Mouse (Mus musculus) adrenal gland, adult 2 months (tissue): ENCODE measurements around the gene Pold3. TPM values are rescaled to one million over a fixed set of nuclear protein-coding genes. Genes with fewer than 3 reads are reported as not detected.
A peak's percentile ranks its signal among the peaks of the same experiment; 100 is the strongest.

Source experiments
- DNase-seq: peaks from one replicate; pipeline ENCODE4 v3.0.0; 2021
- long read RNA-seq: library from polyadenylated mRNA; stranded (forward); transcript quantifications from one replicate; pipeline ENCODE4 v2.0.0, GENCODE M21; 2021
- polyA plus RNA-seq: library from polyadenylated mRNA; depleted of rRNA; stranded (reverse); fragments of >200 nt; gene quantifications from 2 replicates; pipeline ENCODE4 v1.2.3, GENCODE M21; 2012; rRNA removed
- total RNA-seq, 2 experiments: library from RNA; stranded (reverse); gene quantifications; 2 replicates each; pipeline ENCODE4 v1.2.3; 2021

Gene Pold3
- 10 to 100 TPM; 22.4 to 23.3 TPM for total RNA-seq
- polyA plus RNA-seq, result 2.4 and 4.1 TPM in 2 replicates
- long read RNA-seq, transcript Pold3-201 (12 exons, 3,069 nt), result major isoform, 6 of 8 reads
- long read RNA-seq, partial matches to known transcripts, result 0 of 8 reads
- long read RNA-seq, other reads (novel, unspliced or antisense), result 2 of 8 reads

DNA sequence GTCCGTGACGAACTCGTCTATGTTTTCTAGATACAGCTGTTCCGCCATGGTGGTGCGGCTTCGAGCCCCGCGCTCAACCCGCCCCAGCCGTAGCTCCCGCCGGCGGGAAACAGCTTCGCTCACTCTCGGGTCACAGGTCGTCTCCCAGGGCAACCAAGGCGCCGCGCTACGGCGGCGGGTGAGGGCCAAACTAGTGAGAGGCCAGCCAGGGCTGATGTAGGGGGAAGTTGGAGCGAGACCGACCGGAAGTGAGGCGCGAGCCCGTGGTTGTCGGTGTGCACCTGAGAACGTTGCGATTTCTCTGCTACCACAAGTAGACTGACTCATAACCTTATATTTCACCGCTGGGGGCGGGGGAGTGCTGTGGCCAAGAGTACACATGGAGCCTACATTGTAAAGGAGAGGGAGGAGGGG, at the start of gene Pold3:
Pold3 (minus strand) TSS at position 190 of the 414 bp plus-strand sequence.
- DNase-seq, result peak; percentile 100

DNA sequence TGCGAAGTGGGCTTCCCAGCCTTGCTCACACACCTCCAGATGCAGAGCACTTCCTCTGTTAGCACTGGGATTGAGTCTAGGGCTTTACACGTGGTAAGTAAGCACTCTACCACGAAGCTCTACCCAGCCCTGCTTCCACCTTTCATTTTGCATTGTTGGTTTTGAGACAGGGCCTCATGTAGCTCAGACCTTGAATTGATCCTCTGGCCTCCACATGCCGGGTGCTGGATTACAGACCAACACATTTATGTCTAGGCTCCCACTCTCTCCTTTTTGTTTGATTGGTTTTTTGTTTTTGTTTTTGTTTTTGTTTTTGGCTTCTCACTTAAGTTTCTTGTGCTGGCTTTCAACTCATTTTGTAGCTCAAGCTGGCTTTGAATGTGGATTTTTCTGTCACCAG, 49.4 kb upstream of the Pold3 start:
- DNase-seq, result no peak

DNA sequence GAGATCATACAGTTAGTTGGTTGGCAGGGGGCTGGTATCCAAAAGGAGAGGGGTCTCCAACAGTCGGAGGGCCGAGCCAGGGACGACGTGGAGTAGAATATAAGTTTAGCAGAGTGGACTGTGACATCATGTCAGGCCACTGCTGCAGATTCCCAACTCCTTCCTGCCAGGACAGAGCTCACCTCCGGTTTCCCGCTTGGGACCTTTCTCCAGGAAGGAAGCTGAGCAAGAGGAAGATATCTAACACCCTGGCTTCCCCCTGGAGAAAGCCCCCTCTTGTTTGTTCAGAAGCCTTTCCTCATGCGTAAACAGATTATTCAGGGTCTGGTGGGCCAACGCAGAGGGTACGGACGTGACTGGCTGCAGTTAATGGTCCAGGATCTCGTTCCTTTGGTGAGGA, 47.3 kb upstream of the Pold3 start:
- DNase-seq, result no peak

DNA sequence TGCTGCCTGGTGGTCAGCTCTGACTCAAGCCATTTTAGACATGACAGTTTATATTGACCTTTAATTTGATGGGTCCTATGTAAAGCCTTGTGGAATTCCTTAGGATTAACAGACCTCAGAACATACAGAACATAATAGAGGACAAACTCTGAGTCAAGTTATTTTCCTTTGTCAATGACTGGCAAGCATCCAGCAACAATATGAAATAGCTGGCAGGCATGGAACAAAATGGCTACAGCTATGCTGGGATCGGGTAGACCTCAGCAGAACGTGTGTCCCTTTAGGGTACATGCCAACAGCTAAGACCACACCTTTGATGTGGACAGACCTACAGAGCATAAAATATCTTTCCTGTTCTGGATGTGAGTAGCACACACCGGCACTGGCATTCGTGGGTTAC, 42.1 kb upstream of the Pold3 start:
- DNase-seq, result no peak

DNA sequence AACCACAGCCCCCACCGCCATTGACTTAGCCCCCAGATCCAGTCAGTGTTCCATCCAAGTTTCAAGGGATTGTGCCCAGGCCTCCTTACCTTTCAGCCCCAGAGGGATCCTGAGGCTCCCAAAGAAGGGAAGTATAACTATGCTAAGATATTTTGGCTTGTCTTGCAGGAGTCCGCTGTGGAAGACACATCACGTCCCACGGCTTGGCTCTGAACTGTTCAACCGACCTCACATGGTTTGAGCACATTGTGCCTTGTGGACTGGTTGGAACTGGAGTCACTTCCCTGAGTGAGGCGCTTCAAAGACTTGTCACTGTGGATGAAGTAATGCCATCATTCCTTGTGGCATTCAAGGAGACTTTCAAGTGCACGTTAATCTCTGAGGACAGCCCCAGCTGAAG, 38.6 kb upstream of the Pold3 start:
- DNase-seq, result peak; percentile 36

DNA sequence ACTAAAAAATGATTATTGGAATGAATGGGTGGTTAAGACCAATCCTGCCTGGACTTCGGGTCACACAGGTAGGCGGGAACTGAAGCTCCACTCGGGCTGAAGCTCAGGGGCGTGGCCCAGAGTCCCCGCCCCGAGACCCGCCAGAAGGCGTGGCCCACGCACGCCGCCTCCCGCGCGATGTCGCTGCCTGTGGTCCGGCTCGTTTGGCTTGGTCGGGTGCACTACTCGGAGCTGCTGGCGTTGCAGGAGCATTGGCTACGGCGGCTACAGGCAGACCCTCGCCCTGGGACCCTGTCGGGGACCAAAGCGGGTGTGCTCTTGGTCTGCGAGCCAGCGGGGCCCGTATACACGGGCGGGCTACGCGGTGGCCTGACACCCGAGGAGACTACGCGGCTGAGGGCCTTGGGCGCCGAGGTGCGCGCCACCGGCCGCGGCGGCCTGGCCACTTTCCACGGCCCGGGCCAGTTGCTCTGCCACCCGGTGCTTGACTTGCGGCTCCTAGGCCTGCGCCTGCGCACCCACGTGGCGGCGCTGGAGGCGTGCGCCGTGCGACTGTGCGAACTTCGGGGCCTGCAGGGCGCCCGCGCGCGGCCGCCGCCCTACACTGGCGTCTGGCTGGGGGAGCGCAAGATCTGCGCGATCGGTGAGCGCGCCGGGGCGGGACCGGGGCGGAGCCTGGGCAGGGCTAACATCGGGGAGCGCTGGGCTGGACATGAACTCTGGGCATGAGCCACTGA, 37.9 kb upstream of the Pold3 start, which contains the start of gene Lipt2:
Lipt2 (plus strand) TSS at position 173 of the 737 bp plus-strand sequence.
- DNase-seq, result peak; percentile 99

DNA sequence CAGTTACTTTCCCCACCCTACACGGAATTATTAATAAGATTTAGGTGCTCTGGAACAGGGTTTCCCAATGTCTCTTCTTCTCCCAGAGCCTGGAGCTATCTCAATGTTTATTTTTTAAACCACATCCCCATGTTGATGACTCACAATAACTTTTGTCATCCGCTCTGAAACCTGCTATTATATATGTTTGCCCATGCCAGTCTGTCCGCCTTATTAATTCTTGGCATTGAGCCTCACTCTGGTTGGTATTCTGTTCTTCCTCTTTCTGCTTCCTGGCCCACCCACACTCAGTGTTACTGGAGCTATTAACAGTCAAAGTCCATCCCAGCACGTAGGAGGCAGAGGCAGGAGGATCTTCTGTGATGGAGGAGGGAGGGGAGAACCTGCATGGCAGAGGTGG, 36.3 kb upstream of the Pold3 start:
- DNase-seq, result no peak

DNA sequence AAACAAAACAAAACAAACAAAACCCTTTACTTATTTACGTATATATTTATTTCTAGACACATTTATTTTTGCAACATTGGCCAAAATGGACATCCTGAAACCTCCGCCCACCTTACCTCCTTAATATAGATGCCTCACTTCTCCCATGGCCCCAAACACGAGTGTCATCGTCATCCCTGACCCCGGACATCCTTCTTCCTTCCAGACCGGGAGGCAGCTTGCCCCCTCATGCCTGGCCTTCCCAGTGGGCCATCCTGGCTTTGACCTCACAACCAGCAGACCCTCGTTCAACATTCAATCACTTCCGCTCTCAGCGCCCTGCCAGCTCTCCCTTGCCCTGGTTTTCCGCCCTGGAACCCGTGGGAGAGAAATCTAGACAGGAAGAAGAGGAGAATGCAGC, 29.3 kb upstream of the Pold3 start:
- DNase-seq, result peak; percentile 23

DNA sequence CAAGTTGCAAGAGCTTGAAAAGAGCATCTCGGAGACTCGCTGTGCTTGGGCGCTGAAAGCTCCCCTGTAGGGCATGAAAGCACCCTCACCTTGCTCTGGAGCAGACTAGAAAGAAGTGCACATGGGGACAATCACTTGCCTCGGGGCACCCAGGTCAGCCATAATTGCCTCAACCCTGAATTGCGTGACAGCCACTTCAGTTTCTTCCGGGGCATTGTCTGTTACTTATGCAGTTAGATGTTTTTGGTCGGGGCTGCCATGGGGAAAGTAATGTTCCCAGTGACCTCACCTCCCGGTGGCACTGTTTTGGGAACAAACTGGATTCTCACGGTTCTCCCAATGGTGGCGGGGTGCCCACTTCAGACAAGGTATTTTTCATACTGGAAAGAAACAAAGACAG, 28.7 kb upstream of the Pold3 start:
- DNase-seq, result no peak

DNA sequence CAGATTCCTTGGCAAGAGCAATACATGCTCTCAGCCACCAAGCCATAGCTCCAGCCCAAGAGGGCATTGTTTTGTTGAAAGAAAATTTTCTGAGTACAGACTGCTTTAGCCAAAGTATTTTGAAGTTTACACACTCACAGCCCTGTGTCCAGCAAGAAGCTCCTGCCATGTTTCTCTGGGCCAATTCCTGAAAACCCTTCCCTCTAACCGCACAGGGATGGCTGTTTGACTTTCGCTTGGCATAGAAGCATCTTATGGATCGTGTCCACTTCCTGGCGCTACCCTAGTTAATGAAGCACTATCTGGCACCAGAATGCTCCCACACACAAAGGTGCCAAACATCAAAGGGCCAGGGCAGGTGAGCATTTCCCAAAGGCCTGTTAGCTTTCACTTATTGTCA, 27.2 kb upstream of the Pold3 start:
- no peak for DNase-seq

DNA sequence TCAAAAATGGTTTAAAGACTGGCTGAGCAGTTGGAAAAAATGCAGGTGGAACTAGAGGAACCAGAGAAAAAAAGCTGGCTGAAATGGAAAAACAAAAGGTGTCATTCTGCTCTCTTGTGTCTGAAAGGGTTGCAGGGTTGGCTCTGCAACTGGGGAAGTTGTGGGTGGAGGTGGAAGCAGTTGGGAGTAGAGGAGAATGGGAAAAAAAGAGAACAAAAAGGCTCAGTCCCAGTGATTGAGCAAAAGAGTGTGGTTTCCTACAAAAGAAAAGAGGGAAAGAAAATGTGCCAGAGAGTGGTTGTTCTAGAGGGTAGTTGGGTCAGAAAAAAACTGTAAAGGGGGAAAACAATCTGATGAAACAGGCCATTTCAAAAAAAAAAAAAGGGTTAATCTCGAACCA, 19.2 kb upstream of the Pold3 start:
- no peak for DNase-seq

DNA sequence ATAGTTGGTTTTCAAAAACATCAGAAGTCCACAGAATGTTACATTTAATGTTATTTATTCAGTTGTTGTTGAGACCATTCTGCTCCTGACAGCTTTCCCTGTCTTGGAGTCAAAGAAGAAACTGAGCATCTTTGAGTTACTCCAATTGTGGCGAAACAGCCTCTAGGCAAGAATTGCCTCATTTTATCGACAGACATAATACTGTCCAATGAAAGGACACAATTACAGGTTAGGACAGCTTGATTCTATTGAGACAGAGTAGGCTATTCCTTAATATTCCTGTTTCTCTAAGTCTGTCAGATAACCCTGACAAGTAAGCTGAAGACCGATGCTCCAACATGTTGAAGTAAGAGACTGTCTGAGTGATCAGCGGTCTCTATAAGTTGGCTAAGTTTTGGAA, 16.7 kb upstream of the Pold3 start:
- no peak for DNase-seq

DNA sequence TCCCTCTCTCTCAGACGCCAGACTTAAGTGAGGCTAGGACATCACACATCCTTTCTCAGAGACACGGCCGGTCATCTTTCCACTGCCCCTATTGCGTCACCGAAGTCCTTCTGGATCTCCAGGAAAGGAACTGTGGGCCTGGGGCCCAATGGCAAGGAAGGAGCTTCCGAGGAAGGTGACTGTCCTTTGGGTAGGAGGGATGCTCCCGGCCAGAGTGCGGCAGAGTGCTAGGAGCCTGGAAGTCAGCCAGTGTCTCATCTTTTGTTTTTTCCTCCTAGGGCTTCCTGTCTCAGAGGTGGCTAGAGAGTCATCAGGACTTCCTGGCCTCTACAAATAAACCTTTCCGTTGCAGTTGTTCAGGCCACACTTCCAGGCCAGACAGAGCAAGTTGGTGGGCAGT, 15.7 kb upstream of the Pold3 start:
- peak; percentile 61 for DNase-seq

DNA sequence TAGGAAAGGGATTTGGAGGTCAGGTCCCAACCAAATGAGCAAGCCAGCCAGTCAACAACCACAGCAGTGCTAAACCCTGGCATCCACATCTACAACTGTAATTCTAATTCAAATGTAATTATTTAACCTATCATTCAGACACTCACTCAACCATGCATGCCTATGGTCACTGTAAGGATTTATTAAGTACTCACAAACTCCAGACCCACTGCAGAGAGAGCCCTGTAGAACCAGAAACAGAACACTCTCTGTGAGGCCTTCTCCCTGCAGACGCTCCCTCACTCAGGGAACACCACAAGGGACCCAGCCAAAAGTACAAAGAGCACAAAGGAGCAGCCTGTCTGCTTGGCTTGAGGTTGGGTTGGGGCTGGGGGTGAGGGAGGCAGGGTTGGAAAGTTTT, 11.0 kb upstream of the Pold3 start:
- DNase-seq, result no peak

DNA sequence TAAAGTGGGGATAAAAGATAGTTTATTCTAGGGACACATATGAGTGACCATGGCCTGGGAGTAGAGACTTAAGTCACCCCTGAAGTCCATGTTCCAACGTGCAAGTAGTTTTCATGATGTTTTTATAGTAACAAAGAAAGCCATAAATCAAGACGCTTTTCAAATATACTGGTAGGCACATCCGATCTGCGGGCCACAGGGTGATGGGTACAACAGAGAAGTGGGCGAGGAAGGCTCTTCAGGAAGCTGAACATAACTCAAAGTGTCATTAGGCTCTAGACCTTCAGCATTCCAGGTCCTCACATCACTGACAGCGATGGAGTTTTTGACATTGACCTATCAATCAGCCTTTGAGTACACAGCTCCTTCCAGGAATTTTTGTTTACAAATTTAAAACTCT, 9.2 kb upstream of the Pold3 start:
- DNase-seq, result no peak

DNA sequence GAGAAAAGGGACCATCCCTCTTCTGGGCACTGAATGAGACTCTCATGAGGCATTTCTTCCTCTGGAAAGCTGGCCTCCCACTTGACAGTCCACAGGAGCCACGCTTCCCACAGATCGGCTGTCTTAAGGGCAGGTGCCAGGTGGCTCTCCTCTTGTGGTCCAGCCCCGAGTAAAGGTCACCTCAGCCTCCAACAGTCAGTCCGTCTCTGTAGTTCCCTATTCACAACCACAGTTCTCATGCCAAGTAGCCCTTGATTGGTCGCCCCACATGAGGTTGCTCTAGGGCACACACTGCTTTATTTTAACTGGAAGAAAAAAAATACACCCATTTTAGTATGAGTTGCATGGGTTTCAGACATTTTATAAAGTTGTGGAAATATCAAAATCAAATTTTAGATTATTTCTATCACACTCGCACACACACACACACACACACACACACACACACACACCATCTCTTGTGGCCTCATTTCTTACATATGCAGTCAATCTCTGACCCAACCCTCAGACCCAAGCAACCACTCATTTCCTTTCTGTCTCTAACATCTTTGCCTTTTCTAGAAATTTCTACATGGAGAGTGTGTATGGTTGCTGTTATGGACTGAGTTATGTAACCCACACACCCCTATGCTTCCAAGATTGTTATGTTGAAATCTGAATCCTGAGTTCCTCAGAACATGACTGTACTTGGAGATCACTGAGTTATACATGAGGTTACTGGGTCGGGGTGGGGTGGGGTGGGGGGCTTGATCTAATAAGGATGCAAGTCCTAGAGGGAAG, 7.1 kb upstream of the Pold3 start:
- DNase-seq, result no peak

DNA sequence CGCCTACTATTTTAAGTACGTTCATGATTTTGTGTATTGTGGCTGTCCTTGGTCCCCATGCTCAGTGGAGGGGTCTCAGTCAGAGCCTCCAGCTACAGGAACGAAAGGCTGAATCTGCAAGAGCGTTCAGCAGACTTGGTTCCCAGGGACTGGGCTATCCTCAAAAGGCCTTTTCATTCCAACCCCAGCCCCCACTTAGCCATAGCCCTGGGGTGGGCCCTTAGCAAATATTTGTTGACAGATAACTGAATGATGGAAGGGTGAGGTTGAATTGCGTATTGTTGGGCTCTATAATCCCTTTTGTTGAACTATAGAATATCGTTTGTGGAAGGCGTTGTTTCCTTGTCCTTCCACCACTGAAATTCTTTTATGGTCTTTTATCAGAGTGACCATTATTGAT, 5.1 kb upstream of the Pold3 start:
- no peak for DNase-seq

DNA sequence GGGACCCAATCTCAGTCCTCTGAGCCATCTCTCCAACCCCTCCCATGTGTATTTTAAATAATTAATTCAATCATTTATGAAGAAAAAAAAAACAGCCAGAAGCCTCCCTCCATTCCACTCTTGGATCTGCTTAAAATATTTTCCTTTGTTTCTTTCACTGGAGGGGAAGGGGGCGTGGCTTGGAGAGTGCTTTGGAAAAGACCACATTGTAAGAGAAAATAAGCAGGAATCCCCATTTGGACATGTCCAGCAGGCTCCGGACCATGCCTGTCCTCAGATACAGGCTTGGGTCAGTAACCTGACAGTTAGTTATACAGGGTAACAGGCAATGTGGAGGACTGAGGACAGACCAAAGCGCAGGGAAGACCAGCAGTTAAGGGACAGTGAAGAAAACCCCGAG, 3.8 kb upstream of the Pold3 start:
- no peak for DNase-seq

DNA sequence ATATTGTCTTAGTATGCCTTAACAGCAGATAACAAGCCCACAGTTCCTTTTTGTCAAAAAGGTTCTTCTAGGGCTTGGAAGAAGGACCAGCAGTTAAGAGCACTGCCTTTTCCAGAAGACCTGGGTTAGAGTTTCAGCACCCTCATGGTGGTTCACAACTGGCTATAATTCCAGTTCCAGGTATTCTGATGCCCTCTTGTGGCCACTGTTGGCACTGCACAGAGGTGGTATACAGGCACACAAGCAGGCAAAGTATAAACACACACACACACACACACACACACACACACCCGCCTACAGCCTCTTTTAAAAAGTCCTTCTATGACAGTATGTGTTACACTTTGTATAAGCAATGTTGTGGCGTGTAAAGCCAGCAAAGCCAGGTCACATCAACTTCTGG, 2.8 kb upstream of the Pold3 start:
- DNase-seq, result peak; percentile 7

DNA sequence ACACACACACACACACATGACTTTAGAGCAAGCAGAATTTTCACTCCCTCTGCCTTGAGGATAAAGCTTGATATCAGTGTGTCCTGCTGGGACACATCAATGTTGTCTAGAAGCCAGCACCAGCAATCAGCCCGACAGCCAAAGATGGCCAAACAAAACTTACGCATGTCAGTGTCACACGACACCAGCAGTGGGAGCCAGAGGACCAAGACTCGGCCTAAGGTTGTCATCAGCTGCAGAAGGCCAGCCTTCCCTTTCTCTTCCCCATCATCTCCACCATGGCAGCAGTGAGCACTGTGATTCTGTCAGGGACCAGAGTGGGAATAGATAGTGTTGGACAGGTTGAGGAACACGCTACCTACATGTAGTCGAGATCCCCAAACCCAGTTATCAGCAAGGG, 2.1 kb upstream of the Pold3 start:
- DNase-seq, result peak; percentile 47

DNA sequence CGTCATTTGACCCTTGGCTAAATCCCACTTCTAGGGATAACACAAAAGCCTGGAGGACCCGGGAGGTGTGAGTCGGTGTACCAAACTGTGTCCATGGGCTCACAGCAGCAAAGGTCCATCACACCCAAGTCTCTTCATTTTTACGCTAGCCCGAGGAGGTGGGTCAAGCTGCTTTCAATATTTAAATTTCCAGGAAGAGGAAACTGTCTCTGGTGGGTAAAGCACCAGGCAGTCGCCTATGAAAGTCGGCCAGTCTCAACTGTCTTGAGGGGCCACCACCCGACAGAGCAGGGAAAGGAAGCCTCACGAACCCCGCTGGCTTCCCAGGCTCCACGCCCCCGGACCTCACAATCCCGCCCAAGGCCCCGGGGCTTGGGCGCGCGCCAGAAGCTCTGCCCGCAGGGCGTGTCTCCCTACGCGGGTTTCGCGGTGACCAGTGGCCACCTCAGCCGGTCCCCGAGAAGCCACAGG, 539 bp downstream of the Pold3 start:
- DNase-seq, result no peak

DNA sequence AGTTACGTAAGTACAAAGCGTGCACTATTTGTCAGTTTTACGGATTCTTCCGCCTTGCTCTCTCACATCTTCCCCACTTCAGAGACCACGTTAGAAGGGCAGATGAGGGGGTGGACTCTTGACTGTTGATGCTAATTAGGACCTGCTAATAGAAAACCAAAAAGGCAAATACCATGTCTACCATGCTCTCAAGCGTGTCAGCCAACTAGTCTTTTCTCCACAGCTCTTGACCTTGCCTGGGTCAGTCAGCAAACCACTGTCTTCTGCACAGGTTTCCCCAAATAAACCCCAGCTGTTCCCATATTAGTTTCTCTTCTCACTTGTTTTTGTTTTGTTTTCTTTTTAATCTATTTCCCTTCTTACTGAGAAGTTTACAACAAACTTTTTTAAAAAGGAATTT, 7.1 kb downstream of the Pold3 start:
- DNase-seq, result no peak

DNA sequence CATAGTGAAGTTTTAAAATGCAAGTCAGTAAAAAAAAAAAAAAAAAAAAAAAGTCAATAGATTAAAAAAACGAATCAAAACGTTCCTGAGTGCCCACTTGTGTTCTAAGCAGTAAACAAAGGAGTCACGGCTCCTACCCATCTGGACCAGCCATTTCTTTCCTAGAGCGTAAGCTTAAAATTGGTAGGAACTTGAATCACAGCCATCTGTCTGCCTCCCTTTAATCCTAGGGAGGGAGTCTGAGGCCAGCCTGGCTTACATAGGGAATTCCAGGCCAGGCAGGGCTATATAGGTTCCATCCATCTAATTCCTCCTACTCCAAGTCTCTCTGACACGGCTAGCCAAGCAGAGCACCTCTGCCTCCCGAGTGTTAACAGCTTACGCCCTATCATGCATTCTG, 7.5 kb downstream of the Pold3 start:
- no peak for DNase-seq
